Mouse (Mus musculus) stomach, postnatal 0 days (tissue): ENCODE results near the gene Rnf214.

Experiments used
- CTCF ChIP-seq: IDR thresholded peaks from 2 replicates; pipeline ENCODE4 v1.5.1; 2016; ENCODE audit warnings: antibody characterized with exemption, low read depth, mild to moderate bottlenecking, moderate library complexity
- EP300 ChIP-seq: optimal IDR thresholded peaks from 2 replicates; pipeline ENCODE3; 2016; ENCODE audit warnings: antibody characterized with exemption

DNA sequence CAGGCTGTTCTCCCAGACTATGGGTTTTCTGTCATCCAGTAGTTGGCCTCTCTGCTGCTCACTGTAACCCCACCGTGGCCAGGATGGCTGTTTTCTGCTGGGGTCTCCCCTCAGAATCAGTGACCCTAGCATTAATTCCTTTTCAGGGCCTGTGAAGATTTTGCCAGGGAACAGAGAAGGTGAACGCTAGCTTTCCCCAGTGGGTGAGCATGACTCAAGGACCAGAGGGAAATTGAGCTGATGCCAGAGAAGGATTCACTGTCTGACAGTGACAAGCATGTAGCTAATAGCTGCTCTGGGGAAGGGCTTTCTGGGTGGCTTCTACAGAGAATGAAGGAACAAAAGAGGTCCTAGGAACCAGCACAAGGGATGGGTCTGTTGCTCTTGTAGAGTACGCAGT, 61.2 kb downstream of the Rnf214 start:
- TF ChIP-seq CTCF (no peak), EP300 (no peak)
